Mouse (Mus musculus) G1E (cell line): ENCODE data around the gene Dhx29. TPM values are rescaled to one million over a fixed set of nuclear protein-coding genes. Genes with fewer than 3 reads are reported as not detected.
A peak's percentile ranks its signal among the peaks of the same experiment; 100 is the strongest.

Experiments
- ATAC-seq: 2 replicates; pipeline ENCODE4 v1.8.0; 2016; ENCODE audit warnings: mild to moderate bottlenecking; ENCODE audit not compliant: insufficient number of reproducible peaks, poor library complexity, low FRiP score, severe bottlenecking; ENCODE audit errors: extremely low read depth
- DNase-seq: peaks from one replicate; pipeline ENCODE4 v3.0.0; 2012; ENCODE audit warnings: low spot score
- H3K27me3 ChIP-seq: 2 replicates; pipeline ENCODE4 v1.6.1; 2012; ENCODE audit warnings: mild to moderate bottlenecking, low read length, inconsistent platforms; ENCODE audit not compliant: insufficient read depth
- H3K36me3 ChIP-seq: replicated peaks from 2 replicates; pipeline ENCODE3; 2012; ENCODE audit warnings: mild to moderate bottlenecking, inconsistent platforms
- H3K4me1 ChIP-seq: 2 replicates; pipeline ENCODE4 v1.6.1; 2012; ENCODE audit warnings: low read depth, low read length, inconsistent platforms, mixed read lengths; ENCODE audit not compliant: insufficient read depth
- H3K4me3 ChIP-seq: 2 replicates; pipeline ENCODE4 v1.5.1; 2012; ENCODE audit warnings: low read depth, mild to moderate bottlenecking, inconsistent platforms, low read length, moderate library complexity, mixed read lengths
- H3K9me3 ChIP-seq: replicated peaks from 2 replicates; pipeline ENCODE4 v1.6.1; 2012; ENCODE audit warnings: inconsistent platforms
- CTCF ChIP-seq: IDR thresholded peaks from 2 replicates; pipeline ENCODE4 v1.5.1; 2012; ENCODE audit warnings: low read depth, low read length, inconsistent platforms, mixed read lengths
- GATA1 ChIP-seq: IDR thresholded peaks from 2 replicates; pipeline ENCODE4 v1.6.1; 2012; ENCODE audit warnings: borderline replicate concordance, low read length, inconsistent platforms, mixed read lengths
- GATA2 ChIP-seq: IDR thresholded peaks from 2 replicates; pipeline ENCODE4 v1.6.1; 2012; ENCODE audit warnings: low read depth, low read length, inconsistent platforms, borderline replicate concordance
- POLR2AphosphoS5 ChIP-seq: IDR thresholded peaks from 2 replicates; pipeline ENCODE4 v1.6.1; 2012; ENCODE audit warnings: low read depth, low read length, inconsistent platforms; ENCODE audit not compliant: insufficient replicate concordance
- TAL1 ChIP-seq: conservative IDR thresholded peaks from 2 replicates; pipeline ENCODE4 v1.6.1; 2012; ENCODE audit warnings: low read depth, low read length, inconsistent platforms, mixed read lengths
- polyA plus RNA-seq: library from polyadenylated mRNA; stranded (reverse); fragments of >175 nt; gene quantifications from 2 replicates; pipeline ENCODE4 v1.2.3, GENCODE M21; 2012
- total RNA-seq, 2 experiments: library from RNA; stranded (forward) in 1 of 2; stranded (reverse) in 1 of 2; fragments of 200-1000 nt in 1 of 2; fragments of >200 nt in 1 of 2; fragmentation: Nextera tagmentation in 1 of 2; gene quantifications; 2 replicates each; pipeline ENCODE4 v1.2.3; 2014 to 2017

Dhx29 gene
- 54.4 and 57.6 TPM in 2 replicates for total RNA-seq (2014; fragmentation: Nextera tagmentation)
- total RNA-seq (2017): 19.4 and 20.1 TPM in 2 replicates
- polyA plus RNA-seq: 7.2 and 7.3 TPM in 2 replicates

- Histone ChIP-seq H3K4me1 (peaks cover 27% of the 10 kb centered on the region), H3K9me3 (no peaks in the 10 kb centered on the region), H3K36me3 (peaks cover 54% of the 10 kb centered on the region), H3K27me3 (no peaks in the 10 kb centered on the region), H3K4me3 (peak within 1 kb of the TSS; percentile 90)
- DNase-seq (peak; percentile 95), ATAC-seq (peak; percentile 98)
- TF ChIP-seq GATA1 (no peak), POLR2AphosphoS5 (no peak), TAL1 (no peak), GATA2 (no peak), CTCF (no peak)
Observed at GRCm38 (mm10) chr13:112927287-112928001, at the start of gene Dhx29, which contains the start of gene Mtrex. Dhx29 (plus strand) TSS chr13:112927454. Mtrex (minus strand) TSS chr13:112927398.

GRCm38 (mm10) chr13:112887234-112887633 is 40.0 kb upstream of the Dhx29 start:
- no peak for TF ChIP-seq GATA2
- TF ChIP-seq POLR2AphosphoS5: no peak
- no peak for TF ChIP-seq GATA1
- no peak for TF ChIP-seq TAL1
- TF ChIP-seq CTCF: no peak
- Histone ChIP-seq H3K4me1 (0 out of 2 replicates have a peak, but pooled peaks cover 2% of the 10 kb centered on the region), H3K4me3 (no peak overlapping the region), H3K36me3 (peaks cover 85% of the 10 kb centered on the region), H3K9me3 (no peaks in the 10 kb centered on the region), H3K27me3 (no peaks in the 10 kb centered on the region)
- ATAC-seq (no peak), DNase-seq (no peak)

GRCm38 (mm10) chr13:112902176-112902575 is 25.1 kb upstream of the Dhx29 start:
- H3K27me3 ChIP-seq: no peaks in the 10 kb centered on the region
- TF ChIP-seq CTCF: no peak
- TF ChIP-seq TAL1: no peak
- ATAC-seq: no peak
- H3K9me3 ChIP-seq: no peaks in the 10 kb centered on the region
- peaks cover 91% of the 10 kb centered on the region for H3K36me3 ChIP-seq
- DNase-seq: no peak
- no peaks in the 10 kb centered on the region for H3K4me1 ChIP-seq
- H3K4me3 ChIP-seq: no peak overlapping the region

GRCm38 (mm10) chr13:112909663-112910062 is 17.6 kb upstream of the Dhx29 start:
- Histone ChIP-seq H3K4me3 (no peak overlapping the region), H3K36me3 (peaks cover 83% of the 10 kb centered on the region), H3K9me3 (no peaks in the 10 kb centered on the region), H3K4me1 (no peaks in the 10 kb centered on the region), H3K27me3 (no peaks in the 10 kb centered on the region)
- peak; percentile 4 for DNase-seq
- no peak for ATAC-seq
- TF ChIP-seq GATA1 (no peak), GATA2 (no peak), POLR2AphosphoS5 (no peak), TAL1 (no peak), CTCF (peak; percentile 42; the same call in 1 of the 2 replicates)

GRCm38 (mm10) chr13:112910434-112910833 is 16.8 kb upstream of the Dhx29 start:
- H3K36me3 ChIP-seq: peaks cover 79% of the 10 kb centered on the region
- H3K27me3 ChIP-seq: no peaks in the 10 kb centered on the region
- DNase-seq (no peak), ATAC-seq (no peak)
- H3K4me1 ChIP-seq: no peaks in the 10 kb centered on the region
- TF ChIP-seq TAL1 (no peak), GATA2 (no peak), POLR2AphosphoS5 (no peak), GATA1 (no peak), CTCF (no peak)
- H3K4me3 ChIP-seq: no peak overlapping the region
- no peaks in the 10 kb centered on the region for H3K9me3 ChIP-seq

GRCm38 (mm10) chr13:112919141-112919865 is 8.0 kb upstream of the Dhx29 start:
- Histone ChIP-seq H3K9me3 (no peaks in the 10 kb centered on the region), H3K4me1 (peaks cover 9% of the 10 kb centered on the region), H3K27me3 (no peaks in the 10 kb centered on the region), H3K36me3 (peaks cover 72% of the 10 kb centered on the region), H3K4me3 (no peak overlapping the region)
- no peak for DNase-seq
- ATAC-seq: no peak
- TF ChIP-seq CTCF (no peak), GATA1 (no peak), GATA2 (no peak), TAL1 (no peak), POLR2AphosphoS5 (no peak)
